Mouse (Mus musculus): ENCODE data around the gene Frmd4b. TPM values are rescaled to one million over a fixed set of nuclear protein-coding genes. Genes with fewer than 3 reads are reported as not detected.
A peak's percentile ranks its signal among the peaks of the same experiment; 100 is the strongest.

The Frmd4b gene
- polyA plus RNA-seq, 1 experiment from 2014 or later: 11.1 TPM

DNA sequence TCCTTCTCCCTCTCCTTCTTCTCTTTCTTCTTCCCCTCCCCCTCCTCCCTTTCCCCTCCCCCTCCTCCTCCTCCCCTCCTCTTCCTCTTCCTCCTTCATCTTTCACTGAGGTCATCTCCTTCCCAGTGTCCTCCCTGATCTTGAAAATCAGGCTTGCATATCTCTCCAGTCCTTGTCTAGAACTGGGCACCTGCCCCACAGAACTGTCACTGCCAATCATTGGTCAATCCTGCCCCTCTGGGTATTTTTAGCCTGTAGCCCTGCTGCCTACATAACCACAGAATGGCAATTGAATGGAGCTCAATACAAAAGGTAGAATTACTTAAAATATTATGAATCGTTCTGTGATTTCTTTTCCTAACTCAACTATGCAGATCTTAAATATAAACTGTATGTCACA lies 358.9 kb downstream of the Frmd4b start:
- H3K4me3 ChIP-seq (ENCODE audit: low read depth, low read length): no peak overlapping the region
- H3K27me3 ChIP-seq (replicated peaks; ENCODE audit: insufficient read depth, low read length): no peaks in the 10 kb centered on the region
- no peaks in the 10 kb centered on the region for H3K36me3 ChIP-seq (ENCODE audit: insufficient read depth, low read length)
- ATAC-seq (no peak), DNase-seq (ENCODE audit: low spot score) (no peak)
- no peak overlapping the region for H3K27ac ChIP-seq (ENCODE audit: low read length)
- no peak overlapping the region for H3K9ac ChIP-seq (replicated peaks; ENCODE audit: low read depth)
- H3K4me1 ChIP-seq (ENCODE audit: insufficient read depth, low read depth, low read length): no peaks in the 10 kb centered on the region
- no peaks in the 10 kb centered on the region for H3K9me3 ChIP-seq (ENCODE audit: low read length)
- H3K4me2 ChIP-seq (replicated peaks; ENCODE audit: low read depth, low read length): no peak overlapping the region
- no peak for TF ChIP-seq CTCF (IDR thresholded peaks at IDR 0.05)
- TF ChIP-seq EP300 (IDR thresholded peaks at IDR 0.05): no peak
- 86% methylated on average over 1 of the region's 1 CpGs for WGBS

DNA sequence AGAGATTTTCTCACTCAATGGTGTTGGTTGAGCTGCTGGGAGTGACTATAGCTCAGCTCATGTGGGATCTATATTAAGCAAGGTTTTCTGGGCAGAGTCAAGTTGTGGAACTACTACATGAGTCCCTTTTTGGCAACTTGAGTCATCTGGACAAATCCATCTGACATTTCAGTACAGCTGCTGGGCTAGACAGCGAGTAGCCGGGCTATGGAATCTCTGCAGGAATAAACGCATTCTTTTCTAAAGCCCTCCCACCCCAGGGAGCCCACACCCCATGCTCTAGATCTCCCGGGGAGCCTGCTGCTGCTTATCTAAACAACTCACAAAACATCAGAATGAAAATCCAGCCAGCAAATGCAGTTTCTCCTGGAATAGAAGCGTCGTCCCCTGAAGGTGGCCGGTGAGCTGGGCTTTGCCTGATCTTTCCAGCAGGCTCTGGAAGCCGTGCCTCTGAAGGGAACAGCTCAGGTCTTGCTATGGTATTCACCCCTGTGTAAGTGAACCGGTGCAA lies 364.6 kb downstream of the Frmd4b start, which contains the start of gene Lmod3:
Gene Lmod3, minus strand, starts transcription at position 49 of the 511 bp plus-strand sequence.
- Histone ChIP-seq H3K36me3 (ENCODE audit: insufficient read depth, low read length) (no peaks in the 10 kb centered on the region), H3K4me1 (ENCODE audit: insufficient read depth, low read depth, low read length) (no peaks in the 10 kb centered on the region), H3K9ac (replicated peaks; ENCODE audit: low read depth) (no peak within 1 kb of the TSS), H3K4me3 (ENCODE audit: low read depth, low read length) (no peak within 1 kb of the TSS), H3K4me2 (replicated peaks; ENCODE audit: low read depth, low read length) (no peak within 1 kb of the TSS), H3K27ac (ENCODE audit: low read length) (no peak within 1 kb of the TSS), H3K9me3 (ENCODE audit: low read length) (no peaks in the 10 kb centered on the region), H3K27me3 (replicated peaks; ENCODE audit: insufficient read depth, low read length) (no peaks in the 10 kb centered on the region)
- 17% methylated on average over 9 of the region's 9 CpGs for whole genome bisulfite sequencing
- DNase-seq (ENCODE audit: low spot score) (peak; percentile 46), ATAC-seq (peak; percentile 41; the same call in 1 of the 2 replicates)
- no peak for TF ChIP-seq EP300 (IDR thresholded peaks at IDR 0.05)
- no peak for TF ChIP-seq CTCF (IDR thresholded peaks at IDR 0.05)

GRCm38 (mm10) chr6:97252086-97252485 lies 365.3 kb downstream of the Frmd4b start:
- 22% methylated on average over 5 of the region's 5 CpGs for WGBS

DNA sequence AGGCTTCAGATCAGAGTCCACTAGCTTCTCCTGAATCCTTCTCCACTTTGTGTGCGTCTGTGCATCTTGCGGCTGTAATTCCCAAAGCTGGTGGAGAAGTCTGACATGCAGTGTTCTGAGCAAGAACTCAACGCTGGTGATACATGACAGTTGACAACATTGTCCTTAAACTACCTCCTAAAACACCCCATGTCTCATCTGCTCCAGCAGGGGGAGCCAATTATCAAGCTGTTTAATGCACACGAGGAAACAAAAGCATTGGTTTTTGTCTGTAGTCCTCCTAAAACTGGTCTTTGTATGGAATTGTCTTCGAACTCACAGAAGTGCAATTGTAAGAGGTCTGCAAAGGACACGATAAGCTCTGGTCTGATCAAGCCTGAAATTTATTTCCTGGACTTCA lies 366.4 kb downstream of the Frmd4b start:
- WGBS: 34% methylated on average over 6 of the region's 6 CpGs
- H3K27me3 ChIP-seq (replicated peaks; ENCODE audit: insufficient read depth, low read length): no peaks in the 10 kb centered on the region
- H3K4me2 ChIP-seq (replicated peaks; ENCODE audit: low read depth, low read length): no peak overlapping the region
- H3K27ac ChIP-seq (ENCODE audit: low read length): no peak overlapping the region
- H3K9me3 ChIP-seq (ENCODE audit: low read length): no peaks in the 10 kb centered on the region
- no peaks in the 10 kb centered on the region for H3K36me3 ChIP-seq (ENCODE audit: insufficient read depth, low read length)
- no peak for ATAC-seq
- DNase-seq (ENCODE audit: low spot score): peak; percentile 77
- TF ChIP-seq CTCF (IDR thresholded peaks at IDR 0.05): peak; percentile 90
- no peak for TF ChIP-seq EP300 (IDR thresholded peaks at IDR 0.05)
- H3K4me1 ChIP-seq (ENCODE audit: insufficient read depth, low read depth, low read length): no peaks in the 10 kb centered on the region
- H3K4me3 ChIP-seq (ENCODE audit: low read depth, low read length): no peak overlapping the region
- no peak overlapping the region for H3K9ac ChIP-seq (replicated peaks; ENCODE audit: low read depth)

More at GRCm38 (mm10) chr6:97252086-97252485, 365.3 kb downstream of the Frmd4b start:
- Histone ChIP-seq H3K9me3 (ENCODE audit: low read length) (no peaks in the 10 kb centered on the region), H3K4me1 (ENCODE audit: insufficient read depth, low read depth, low read length) (no peaks in the 10 kb centered on the region), H3K9ac (replicated peaks; ENCODE audit: low read depth) (no peak overlapping the region), H3K36me3 (ENCODE audit: insufficient read depth, low read length) (no peaks in the 10 kb centered on the region), H3K4me2 (replicated peaks; ENCODE audit: low read depth, low read length) (no peak overlapping the region), H3K27me3 (replicated peaks; ENCODE audit: insufficient read depth, low read length) (no peaks in the 10 kb centered on the region), H3K4me3 (ENCODE audit: low read depth, low read length) (no peak overlapping the region), H3K27ac (ENCODE audit: low read length) (no peak overlapping the region)
- ATAC-seq (no peak), DNase-seq (ENCODE audit: low spot score) (peak; percentile 33)
- TF ChIP-seq EP300 (IDR thresholded peaks at IDR 0.05): no peak
- no peak for TF ChIP-seq CTCF (IDR thresholded peaks at IDR 0.05)

DNA sequence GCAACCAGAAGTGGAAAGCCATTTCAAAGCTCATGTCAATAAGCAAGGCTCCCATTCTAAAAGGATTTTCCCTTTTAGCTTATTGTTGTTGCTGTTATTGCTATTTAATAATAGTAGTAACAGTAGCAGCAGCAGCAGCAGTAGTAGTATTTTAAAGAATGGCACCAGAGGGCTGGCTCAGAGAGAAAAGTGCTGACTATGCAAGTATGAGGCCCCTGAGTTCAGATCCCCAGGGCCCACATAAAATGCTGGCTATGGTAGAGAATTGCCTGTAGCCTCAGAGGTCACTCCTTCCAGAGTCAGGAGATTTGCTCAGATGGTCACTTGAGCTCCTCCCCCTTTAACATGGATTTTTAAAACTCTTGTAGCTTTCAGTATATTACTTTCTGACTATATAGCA lies 372.1 kb downstream of the Frmd4b start:
- H3K9ac ChIP-seq (replicated peaks; ENCODE audit: low read depth): no peak overlapping the region
- no peak overlapping the region for H3K4me2 ChIP-seq (replicated peaks; ENCODE audit: low read depth, low read length)
- no peak for DNase-seq (ENCODE audit: low spot score)
- no peak overlapping the region for H3K27ac ChIP-seq (ENCODE audit: low read length)
- H3K4me3 ChIP-seq (ENCODE audit: low read depth, low read length): no peak overlapping the region
- no peaks in the 10 kb centered on the region for H3K9me3 ChIP-seq (ENCODE audit: low read length)
- TF ChIP-seq CTCF (IDR thresholded peaks at IDR 0.05) (no peak), EP300 (IDR thresholded peaks at IDR 0.05) (no peak)
- no peak for ATAC-seq
- no peaks in the 10 kb centered on the region for H3K27me3 ChIP-seq (replicated peaks; ENCODE audit: insufficient read depth, low read length)
- H3K36me3 ChIP-seq (ENCODE audit: insufficient read depth, low read length): no peaks in the 10 kb centered on the region
- no peaks in the 10 kb centered on the region for H3K4me1 ChIP-seq (ENCODE audit: insufficient read depth, low read depth, low read length)

DNA sequence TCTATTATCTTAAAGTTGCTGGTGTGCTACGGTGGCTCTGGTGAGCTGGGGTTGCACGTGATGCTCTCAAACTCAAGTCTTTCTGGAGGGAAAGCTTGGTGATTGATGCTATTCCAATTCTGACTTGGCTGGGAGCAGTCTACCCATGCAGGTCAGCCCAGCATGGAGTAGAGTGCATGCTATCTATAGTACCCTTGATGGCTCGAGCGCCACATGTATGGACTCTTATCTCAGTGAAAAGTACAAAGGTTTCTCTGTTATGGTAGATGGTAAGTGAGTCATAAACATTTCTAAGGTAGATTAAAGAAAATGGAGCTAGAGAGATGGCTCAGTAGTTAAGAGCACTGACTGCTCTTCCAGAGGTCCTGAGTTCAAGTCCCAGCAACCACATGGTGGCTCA lies 374.8 kb downstream of the Frmd4b start:
- TF ChIP-seq EP300 (IDR thresholded peaks at IDR 0.05): no peak
- TF ChIP-seq CTCF (IDR thresholded peaks at IDR 0.05): no peak
- ATAC-seq: no peak
- H3K27me3 ChIP-seq (replicated peaks; ENCODE audit: insufficient read depth, low read length): no peaks in the 10 kb centered on the region
- H3K4me3 ChIP-seq (ENCODE audit: low read depth, low read length): no peak overlapping the region
- H3K4me1 ChIP-seq (ENCODE audit: insufficient read depth, low read depth, low read length): no peaks in the 10 kb centered on the region
- WGBS: 77% methylated on average over 4 of the region's 4 CpGs
- no peak for DNase-seq (ENCODE audit: low spot score)
- no peak overlapping the region for H3K27ac ChIP-seq (ENCODE audit: low read length)
- no peaks in the 10 kb centered on the region for H3K36me3 ChIP-seq (ENCODE audit: insufficient read depth, low read length)
- no peak overlapping the region for H3K9ac ChIP-seq (replicated peaks; ENCODE audit: low read depth)
- H3K4me2 ChIP-seq (replicated peaks; ENCODE audit: low read depth, low read length): no peak overlapping the region
- H3K9me3 ChIP-seq (ENCODE audit: low read length): no peaks in the 10 kb centered on the region

DNA sequence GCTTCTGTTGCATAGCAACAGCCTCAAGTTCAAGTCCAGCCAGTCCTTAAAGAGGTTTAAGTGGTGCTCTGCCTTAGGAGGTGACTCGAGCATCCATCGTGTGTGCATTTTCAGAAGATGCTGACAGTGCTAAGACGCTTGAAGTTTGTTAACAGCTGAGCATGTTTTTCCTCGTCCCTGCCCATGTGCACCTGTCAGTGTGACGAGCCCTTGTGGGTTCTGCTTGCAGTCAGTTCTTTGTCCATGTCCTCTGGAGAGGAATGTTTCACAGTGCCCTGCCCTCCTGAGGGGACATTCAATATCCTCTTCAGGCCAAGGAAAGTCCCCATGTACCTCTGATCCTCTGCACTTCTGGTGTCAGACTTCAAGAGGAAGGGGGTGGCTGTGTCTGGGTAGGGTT lies 377.2 kb downstream of the Frmd4b start:
- 71% methylated on average over 5 of the region's 5 CpGs for WGBS
- TF ChIP-seq CTCF (IDR thresholded peaks at IDR 0.05) (no peak), EP300 (IDR thresholded peaks at IDR 0.05) (no peak)
- Histone ChIP-seq H3K27me3 (replicated peaks; ENCODE audit: insufficient read depth, low read length) (no peaks in the 10 kb centered on the region), H3K9me3 (ENCODE audit: low read length) (no peaks in the 10 kb centered on the region), H3K4me2 (replicated peaks; ENCODE audit: low read depth, low read length) (no peak overlapping the region), H3K36me3 (ENCODE audit: insufficient read depth, low read length) (no peaks in the 10 kb centered on the region), H3K4me1 (ENCODE audit: insufficient read depth, low read depth, low read length) (no peaks in the 10 kb centered on the region), H3K27ac (ENCODE audit: low read length) (no peak overlapping the region), H3K9ac (replicated peaks; ENCODE audit: low read depth) (no peak overlapping the region), H3K4me3 (ENCODE audit: low read depth, low read length) (no peak overlapping the region)
- DNase-seq (ENCODE audit: low spot score): no peak
- ATAC-seq: no peak

All from lung, postnatal 0 days (tissue).